Mouse (Mus musculus) heart, postnatal 0 days (tissue): ENCODE measurements around the gene Smtnl2. TPM values are rescaled to one million over a fixed set of nuclear protein-coding genes. Genes with fewer than 3 reads are reported as not detected.

Experiments used
- ATAC-seq: fragments of 200-750 bp; cut with Nextera tagmentation; 2 replicates; pipeline ENCODE4 v1.8.0; 2017; ENCODE audit warnings: low read depth, moderate number of reproducible peaks, moderate library complexity; ENCODE audit not compliant: insufficient read depth
- DNase-seq: peaks from one replicate; pipeline ENCODE4 v3.0.0-alpha.2; 2016; ENCODE audit warnings: low spot score
- H3K27ac ChIP-seq: fragments of 300-500 bp; sonication (generic); 2 replicates; pipeline ENCODE4 v1.5.1; 2014; ENCODE audit warnings: low read depth, mild to moderate bottlenecking
- H3K27me3 ChIP-seq: fragments of 300-500 bp; sonication (generic); 2 replicates; pipeline ENCODE4 v1.6.1; 2014; ENCODE audit warnings: low read length, mixed read lengths; ENCODE audit not compliant: control insufficient read depth, insufficient read depth
- H3K36me3 ChIP-seq: fragments of 300-500 bp; sonication (generic); replicated peaks from 2 replicates; pipeline ENCODE4 v1.6.1; 2014; ENCODE audit warnings: low read length, mixed read lengths; ENCODE audit not compliant: control insufficient read depth, insufficient read depth
- H3K4me1 ChIP-seq: fragments of 300-500 bp; sonication (generic); 2 replicates; pipeline ENCODE4 v1.6.1; 2014; ENCODE audit warnings: antibody characterized with exemption; ENCODE audit not compliant: control insufficient read depth, insufficient read depth
- H3K4me2 ChIP-seq: fragments of 300-500 bp; sonication (generic); 2 replicates; pipeline ENCODE4 v1.6.1; 2014; ENCODE audit warnings: low read depth, mild to moderate bottlenecking, low read length, moderate library complexity
- H3K4me3 ChIP-seq: fragments of 300-500 bp; sonication (generic); 2 replicates; pipeline ENCODE4 v1.5.1; 2014; ENCODE audit warnings: low read depth, low read length
- H3K9ac ChIP-seq: fragments of 300-500 bp; sonication (generic); replicated peaks from 2 replicates; pipeline ENCODE4 v1.6.1; 2014; ENCODE audit warnings: low read depth, low read length, mixed read lengths
- H3K9me3 ChIP-seq: fragments of 300-500 bp; sonication (generic); replicated peaks from 2 replicates; pipeline ENCODE4 v1.6.1; 2016; ENCODE audit warnings: low read length; ENCODE audit not compliant: control insufficient read depth
- CTCF ChIP-seq: IDR thresholded peaks from 2 replicates; pipeline ENCODE4 v1.5.1; 2016; ENCODE audit warnings: antibody characterized with exemption, control low read depth, low read depth
- EP300 ChIP-seq: IDR thresholded peaks from 2 replicates; pipeline ENCODE4 v1.6.1; 2016; ENCODE audit warnings: antibody characterized with exemption, low read depth
- WGBS: fragments of 180-500 bp; shearing (Covaris S2); extraction: QIAGEN DNeasy Blood & Tissue Kit; methylation state at CpG from one replicate; pipeline ENCODE4 v1.1.7; 2014; 5-methylcytosine and 5-hydroxymethylcytosine counted together
- polyA plus RNA-seq: library from polyadenylated mRNA; unstranded; fragments of >200 nt; fragmentation: Nextera tagmentation; extraction: Ambion mirVana; gene quantifications from 2 replicates; pipeline ENCODE4 v1.2.1, GENCODE M21; 2015
- total RNA-seq: library from RNA; depleted of rRNA; stranded (reverse); fragments of >200 nt; gene quantifications from 2 replicates; pipeline ENCODE4 v1.2.3, GENCODE M21; 2014; ENCODE audit warnings: low replicate concordance

Gene Smtnl2
- total and polyA plus RNA-seq, 2 experiments from 2014 or later = 72.9 to 88.5 TPM

- Histone ChIP-seq H3K27ac (no peak overlapping the region), H3K9me3 (no peaks in the 10 kb centered on the region), H3K4me1 (no peaks in the 10 kb centered on the region), H3K9ac (no peak overlapping the region), H3K4me3 (peak overlapping the region; percentile 22; the same call in 1 of the 2 replicates), H3K27me3 (no peaks in the 10 kb centered on the region), H3K36me3 (no peaks in the 10 kb centered on the region), H3K4me2 (peak overlapping the region; percentile 44; the same call in 1 of the 2 replicates)
- 34% methylated on average over 7 of the region's 7 CpGs for WGBS
- TF ChIP-seq CTCF (peak; percentile 96), EP300 (no peak)
- DNase-seq = peak; percentile 86
- ATAC-seq = peak; percentile 83
Measured at GRCm38 (mm10) chr11:72429288-72429690, 17.8 kb upstream of the Smtnl2 start.

- peak overlapping the region; percentile 44; the same call in 1 of the 2 replicates for H3K4me2 ChIP-seq
- no peak overlapping the region for H3K9ac ChIP-seq
- H3K4me1 ChIP-seq = no peaks in the 10 kb centered on the region
- WGBS = 2% methylated on average over 5 of the region's 5 CpGs
- no peak overlapping the region for H3K27ac ChIP-seq
- no peaks in the 10 kb centered on the region for H3K27me3 ChIP-seq
- DNase-seq (peak; percentile 84), ATAC-seq (peak; percentile 87)
- TF ChIP-seq CTCF (peak; percentile 73), EP300 (no peak)
- H3K4me3 ChIP-seq = no peak overlapping the region
- no peaks in the 10 kb centered on the region for H3K36me3 ChIP-seq
- no peaks in the 10 kb centered on the region for H3K9me3 ChIP-seq
Measured at GRCm38 (mm10) chr11:72428694-72429093, 17.2 kb upstream of the Smtnl2 start.

- no peaks in the 10 kb centered on the region for H3K4me1 ChIP-seq
- DNase-seq = no peak
- H3K4me3 ChIP-seq = no peak overlapping the region
- TF ChIP-seq EP300 = no peak
- peak; percentile 44 for TF ChIP-seq CTCF
- H3K36me3 ChIP-seq = no peaks in the 10 kb centered on the region
- no peak overlapping the region for H3K9ac ChIP-seq
- no peak for ATAC-seq
- H3K27ac ChIP-seq = no peak overlapping the region
- H3K27me3 ChIP-seq = no peaks in the 10 kb centered on the region
- H3K4me2 ChIP-seq = no peak overlapping the region
- no peaks in the 10 kb centered on the region for H3K9me3 ChIP-seq
Measured at GRCm38 (mm10) chr11:72426884-72427283, 15.4 kb upstream of the Smtnl2 start.

DNA sequence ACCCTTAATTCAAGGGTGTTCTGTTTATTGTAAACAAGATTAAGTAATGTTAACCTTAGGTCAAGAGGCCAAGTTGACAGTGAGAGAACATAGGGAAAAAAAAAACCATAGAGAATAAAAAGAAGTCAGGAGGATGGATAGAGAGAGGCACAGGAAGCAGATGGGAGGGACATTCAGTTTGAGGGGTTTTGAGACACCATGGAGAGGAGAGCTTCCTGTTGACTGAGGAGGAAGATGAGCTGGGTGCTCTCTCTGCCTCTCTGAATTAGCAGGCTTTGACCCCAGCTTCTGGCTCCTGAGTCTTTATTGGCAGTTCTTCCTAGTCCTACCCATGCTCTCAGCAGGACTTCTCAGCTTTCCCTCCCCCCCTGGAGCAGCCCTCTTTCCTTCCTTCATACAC is 13.7 kb upstream of the Smtnl2 start:
- no peaks in the 10 kb centered on the region for H3K4me1 ChIP-seq
- ATAC-seq (no peak), DNase-seq (no peak)
- H3K4me2 ChIP-seq = no peak overlapping the region
- TF ChIP-seq CTCF = no peak
- no peak for TF ChIP-seq EP300
- H3K27me3 ChIP-seq = no peaks in the 10 kb centered on the region
- no peak overlapping the region for H3K4me3 ChIP-seq
- no peaks in the 10 kb centered on the region for H3K36me3 ChIP-seq
- H3K27ac ChIP-seq = no peak overlapping the region
- no peak overlapping the region for H3K9ac ChIP-seq
- H3K9me3 ChIP-seq = no peaks in the 10 kb centered on the region

GRCm38 (mm10) chr11:72423686-72424085 is 12.2 kb upstream of the Smtnl2 start:
- 79% methylated on average over 4 of the region's 4 CpGs for WGBS
- Histone ChIP-seq H3K27me3 (no peaks in the 10 kb centered on the region), H3K4me2 (no peak overlapping the region), H3K4me3 (no peak overlapping the region), H3K27ac (no peak overlapping the region), H3K36me3 (no peaks in the 10 kb centered on the region), H3K9ac (no peak overlapping the region), H3K9me3 (no peaks in the 10 kb centered on the region), H3K4me1 (no peaks in the 10 kb centered on the region)
- DNase-seq = no peak
- no peak for ATAC-seq
- no peak for TF ChIP-seq CTCF
- TF ChIP-seq EP300 = no peak

- no peaks in the 10 kb centered on the region for H3K27me3 ChIP-seq
- TF ChIP-seq CTCF (no peak), EP300 (no peak)
- WGBS = 86% methylated on average over 11 of the region's 11 CpGs
- DNase-seq (no peak), ATAC-seq (no peak)
- H3K4me2 ChIP-seq = no peak overlapping the region
- no peak overlapping the region for H3K9ac ChIP-seq
- no peak overlapping the region for H3K27ac ChIP-seq
- H3K36me3 ChIP-seq = no peaks in the 10 kb centered on the region
- no peak overlapping the region for H3K4me3 ChIP-seq
- H3K9me3 ChIP-seq = no peaks in the 10 kb centered on the region
- H3K4me1 ChIP-seq = peaks cover 19% of the 10 kb centered on the region
Measured at GRCm38 (mm10) chr11:72421518-72422278, 10.2 kb upstream of the Smtnl2 start.
